Mouse (Mus musculus): ENCODE measurements at regions not wholly inside any gene's neighbourhood (a gene's known extent, or its start where the extent isn't known, plus 50 kb on each side); places are given as distances from the start of the nearest gene placed in this dataset.
A peak's percentile ranks its signal among the peaks of the same experiment; 100 is the strongest.

GRCm38 (mm10) chr7:73637101-73637809, 95.6 kb upstream of the Chd2 start:
- no peak for DNase-seq (ENCODE audit: low spot score in 2 of 2)

GRCm38 (mm10) chr7:73635422-73635821, 93.8 kb upstream of the Chd2 start:
- no peak for DNase-seq (ENCODE audit: low spot score in 2 of 2)

GRCm38 (mm10) chr7:73630790-73631189, 89.2 kb upstream of the Chd2 start:
- DNase-seq (ENCODE audit: low spot score in 2 of 2) = no peak

- no peak for DNase-seq (ENCODE audit: low spot score in 2 of 2)
These were observed 87.6 kb upstream of the Chd2 start for GRCm38 (mm10) chr7:73629182-73629581.

- DNase-seq (ENCODE audit: low spot score in 2 of 2) = peak; percentile 46 to 76
These were observed 86.4 kb upstream of the Chd2 start for GRCm38 (mm10) chr7:73628071-73628470.

- DNase-seq (ENCODE audit: low spot score in 2 of 2) = no peak
These were observed 84.7 kb upstream of the Chd2 start for GRCm38 (mm10) chr7:73626291-73626690.

- DNase-seq (ENCODE audit: low spot score in 2 of 2) = no peak
These were observed 84.0 kb upstream of the Chd2 start for GRCm38 (mm10) chr7:73625651-73626050.

GRCm38 (mm10) chr7:73624992-73625391, 83.4 kb upstream of the Chd2 start:
- no peak for DNase-seq (ENCODE audit: low spot score in 2 of 2)

GRCm38 (mm10) chr7:73624093-73624600, 82.5 kb upstream of the Chd2 start:
- no peak for DNase-seq (ENCODE audit: low spot score in 2 of 2)

- no peak for DNase-seq (ENCODE audit: low spot score in 2 of 2)
These were observed 80.8 kb upstream of the Chd2 start for GRCm38 (mm10) chr7:73622468-73622867.

- DNase-seq (ENCODE audit: low spot score in 2 of 2) = no peak
These were observed 78.7 kb upstream of the Chd2 start for GRCm38 (mm10) chr7:73620341-73620740.

- DNase-seq (ENCODE audit: low spot score in 2 of 2) = no peak
These were observed 77.3 kb upstream of the Chd2 start for GRCm38 (mm10) chr7:73618758-73619416.

GRCm38 (mm10) chr7:73617910-73618757, 76.5 kb upstream of the Chd2 start:
- peak; percentile 99 for DNase-seq (ENCODE audit: low spot score in 2 of 2)

- DNase-seq (ENCODE audit: low spot score in 2 of 2) = peak in 1 of 2 experiments; percentile 56
These were observed 75.6 kb upstream of the Chd2 start for GRCm38 (mm10) chr7:73616971-73617906.

- no peak for DNase-seq (ENCODE audit: low spot score in 2 of 2)
These were observed 74.4 kb upstream of the Chd2 start for GRCm38 (mm10) chr7:73616015-73616414.

GRCm38 (mm10) chr7:73614840-73615555, 73.4 kb upstream of the Chd2 start:
- no peak for DNase-seq (ENCODE audit: low spot score in 2 of 2)

GRCm38 (mm10) chr7:73614341-73614740, 72.7 kb upstream of the Chd2 start:
- no peak for DNase-seq (ENCODE audit: low spot score in 2 of 2)

- DNase-seq (ENCODE audit: low spot score in 2 of 2) = no peak
These were observed 71.1 kb upstream of the Chd2 start for GRCm38 (mm10) chr7:73612752-73613092.

- DNase-seq (ENCODE audit: low spot score in 2 of 2) = no peak
These were observed 70.5 kb upstream of the Chd2 start for GRCm38 (mm10) chr7:73611866-73612751.
